Mouse (Mus musculus) Muller cell, postnatal 12 days (primary cell): ENCODE measurements around the gene Efcc1.

ENCODE experiments used
- DNase-seq: peaks from one replicate; pipeline ENCODE4 v3.0.0-alpha.2; 2015; ENCODE audit errors: inconsistent ontology term

Efcc1 gene

GRCm38 (mm10) chr6:87779174-87780165 is 48.8 kb downstream of the Efcc1 start:
- DNase-seq, result no peak

DNA sequence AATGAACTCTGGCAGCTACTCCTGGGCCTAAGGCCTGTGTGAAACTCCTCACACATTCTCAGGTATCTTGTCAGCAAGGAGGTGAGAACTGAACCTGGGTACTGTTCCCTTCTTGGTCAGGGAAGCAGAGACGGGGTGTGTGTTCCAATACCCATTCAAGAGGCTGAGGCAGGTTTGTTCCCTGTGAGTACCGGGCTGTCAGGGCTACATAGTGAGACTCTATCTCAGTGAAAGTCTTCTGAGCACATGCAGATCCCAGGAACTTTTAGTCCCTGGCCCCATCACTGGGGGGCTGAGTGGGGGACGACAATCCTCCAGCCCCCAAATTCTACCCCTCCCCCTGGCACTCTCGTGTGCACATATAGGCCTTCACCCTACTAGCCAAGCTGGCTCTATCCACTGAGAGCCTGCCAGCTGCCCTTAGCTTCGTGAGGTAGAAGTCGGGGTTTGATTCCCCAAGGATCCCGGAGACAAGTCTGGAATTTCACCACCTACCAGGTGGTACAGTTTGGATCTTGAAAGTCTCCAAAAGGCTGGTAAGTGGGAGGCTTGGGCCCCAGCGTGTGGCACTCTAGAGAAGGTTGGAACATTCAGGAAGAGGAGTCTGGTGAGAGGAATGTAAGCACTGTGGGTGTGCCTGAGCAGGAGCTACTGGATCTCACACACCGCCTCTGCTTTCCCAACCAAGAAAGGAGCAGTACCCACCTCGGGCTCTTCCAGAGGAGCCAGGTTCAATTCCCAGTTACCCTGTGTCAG is 50.1 kb downstream of the Efcc1 start:
- DNase-seq, result no peak

- DNase-seq, result no peak
These were observed 53.4 kb downstream of the Efcc1 start for GRCm38 (mm10) chr6:87784033-87784432.

GRCm38 (mm10) chr6:87786621-87787020 is 56.0 kb downstream of the Efcc1 start:
- no peak for DNase-seq

GRCm38 (mm10) chr6:87787108-87787890 is 56.6 kb downstream of the Efcc1 start:
- DNase-seq, result no peak

GRCm38 (mm10) chr6:87788266-87788895 is 57.7 kb downstream of the Efcc1 start:
- DNase-seq, result no peak

- peak; percentile 20 for DNase-seq
These were observed 58.4 kb downstream of the Efcc1 start for GRCm38 (mm10) chr6:87788896-87789587.

DNA sequence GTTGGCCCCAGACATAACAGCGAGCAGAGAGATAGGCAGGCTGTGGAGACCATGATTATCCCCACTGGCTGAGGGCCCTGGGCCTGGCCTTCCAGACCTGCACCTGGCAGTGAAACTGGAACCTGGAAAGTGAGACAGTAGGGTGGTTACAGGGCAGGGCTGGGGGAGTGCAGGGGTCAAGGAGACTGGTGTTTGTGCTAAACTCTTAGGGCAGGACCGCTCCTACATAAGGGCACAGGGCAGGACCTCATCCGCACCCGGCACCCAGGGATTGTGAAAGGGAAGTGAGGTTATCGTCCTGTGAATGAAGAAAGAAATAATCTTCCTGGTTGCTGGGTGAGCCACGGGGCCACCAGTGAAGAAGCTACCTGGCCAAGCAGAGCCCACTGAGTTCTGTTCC is 59.1 kb downstream of the Efcc1 start:
- DNase-seq, result no peak

- DNase-seq, result no peak
These were observed 60.3 kb downstream of the Efcc1 start for GRCm38 (mm10) chr6:87790779-87791480.

DNA sequence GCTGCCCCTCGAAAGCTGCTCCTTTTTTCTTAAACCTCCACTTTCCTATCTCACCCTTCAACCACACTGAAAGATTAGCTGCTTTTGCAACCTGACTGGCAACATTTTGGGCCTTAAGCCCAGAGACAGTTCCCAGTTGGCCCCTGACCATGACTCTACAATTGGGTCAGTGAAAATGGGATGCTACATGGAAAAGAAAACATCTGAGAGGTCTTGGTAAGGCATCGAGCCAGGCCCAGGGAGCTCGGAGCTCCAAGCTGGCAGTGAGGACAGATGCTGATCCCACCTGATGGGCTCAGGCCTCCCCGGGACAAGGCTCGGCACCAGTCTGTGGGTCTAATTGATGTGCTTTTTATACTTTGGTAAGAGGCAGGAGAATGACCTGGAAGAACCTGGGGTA is 61.2 kb downstream of the Efcc1 start:
- DNase-seq, result no peak

DNA sequence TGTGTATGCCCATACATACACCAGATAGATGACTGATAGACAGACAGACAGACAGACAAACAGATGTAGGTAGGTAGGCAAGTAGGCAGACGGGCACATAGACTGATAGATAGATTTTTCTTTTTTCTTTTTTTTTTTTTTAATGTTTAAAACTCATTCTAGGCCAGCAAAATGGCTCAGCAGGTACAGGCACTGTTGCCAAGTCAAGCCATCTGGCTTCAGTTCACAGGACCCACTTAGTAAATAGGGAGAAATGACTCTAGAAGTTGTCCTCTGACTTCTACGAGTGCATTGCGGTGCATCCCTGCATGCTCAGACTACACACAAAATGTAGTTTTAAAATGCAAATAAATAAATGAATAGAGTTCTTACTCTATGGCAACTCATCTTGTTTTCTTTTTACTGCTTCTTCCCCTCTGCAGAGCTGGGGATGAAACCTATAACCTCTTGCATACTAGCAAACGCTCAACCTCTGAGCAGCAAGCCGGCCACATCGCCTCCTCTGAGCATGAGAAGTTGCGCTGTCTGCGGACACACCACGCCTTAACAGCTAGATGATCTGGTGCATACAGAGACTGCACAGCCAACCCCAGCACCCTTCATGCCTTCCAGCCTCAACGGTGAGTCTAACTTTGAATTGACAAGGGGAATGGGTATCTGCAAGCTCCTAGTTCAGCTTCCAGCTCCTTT is 63.3 kb downstream of the Efcc1 start:
- DNase-seq, result no peak

GRCm38 (mm10) chr6:87795385-87796150 is 64.9 kb downstream of the Efcc1 start:
- DNase-seq, result no peak

DNA sequence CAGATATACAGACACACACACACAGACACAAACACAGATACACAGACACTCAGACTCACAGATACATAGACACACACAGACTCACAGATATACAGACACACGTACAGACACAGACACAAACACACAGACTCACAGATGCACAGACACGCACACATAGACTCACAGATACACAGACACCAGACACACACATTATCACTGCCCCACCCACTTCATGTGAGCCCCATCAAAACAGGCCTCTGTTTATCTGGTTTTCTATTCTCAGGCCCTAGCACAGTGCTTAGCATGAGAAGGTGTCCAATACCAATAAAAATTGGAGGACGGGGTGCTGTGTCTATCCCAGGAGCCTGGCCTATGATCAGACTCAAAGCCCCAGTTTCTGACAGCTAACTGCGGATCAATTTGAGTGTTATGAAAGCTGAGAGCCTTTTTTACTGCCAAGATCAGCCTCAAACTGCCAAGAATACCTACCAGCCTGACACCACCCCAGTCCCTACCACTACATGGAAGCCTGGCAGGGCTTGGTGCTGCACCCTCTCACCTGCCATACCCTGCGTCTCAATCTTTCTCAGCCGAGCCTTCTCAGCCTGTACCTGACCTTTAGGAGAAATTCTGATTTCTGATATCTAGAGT is 65.7 kb downstream of the Efcc1 start:
- DNase-seq, result no peak

- DNase-seq, result no peak
These were observed 66.7 kb downstream of the Efcc1 start for GRCm38 (mm10) chr6:87797321-87797720.

GRCm38 (mm10) chr6:87799576-87799975 is 68.9 kb downstream of the Efcc1 start:
- no peak for DNase-seq

DNA sequence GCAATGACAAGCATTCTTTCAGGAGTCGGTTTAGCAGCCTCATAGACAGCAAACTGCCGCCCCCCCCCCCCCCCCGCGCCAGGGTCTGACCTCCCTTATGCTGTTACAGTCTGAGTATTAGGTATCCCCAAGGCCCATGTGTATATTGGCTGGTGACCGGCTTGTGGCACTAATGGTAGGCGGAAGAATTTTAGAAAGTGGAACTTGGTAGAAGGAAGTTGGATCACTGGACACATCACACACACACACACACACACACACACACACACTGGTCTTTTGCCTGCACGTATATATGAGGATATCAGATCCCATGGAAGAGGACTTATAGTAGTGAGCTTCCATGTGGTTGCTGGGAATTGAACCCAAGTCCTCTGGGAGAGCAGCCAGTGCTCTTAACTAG is 71.8 kb downstream of the Efcc1 start:
- no peak for DNase-seq

DNA sequence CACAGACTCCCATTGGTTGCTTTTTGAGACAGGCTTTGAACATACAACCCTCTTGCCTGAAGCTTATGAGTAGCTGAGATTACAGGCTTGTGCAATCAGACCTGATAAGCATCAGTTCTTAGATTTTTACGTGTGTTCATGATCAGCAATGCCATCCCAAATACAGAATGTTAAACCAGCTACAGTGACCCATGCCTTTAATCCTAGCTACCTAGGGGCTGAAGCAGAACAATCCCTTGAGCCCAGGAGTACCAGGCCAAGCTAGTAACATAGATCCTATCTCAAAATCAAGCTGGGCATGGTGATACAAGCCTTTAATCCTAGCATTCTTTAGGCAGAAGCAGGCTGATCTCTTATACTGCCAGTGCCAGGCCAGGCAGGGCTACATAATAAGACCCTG is 73.4 kb downstream of the Efcc1 start:
- no peak for DNase-seq

- DNase-seq, result no peak
These were observed 74.2 kb downstream of the Efcc1 start for GRCm38 (mm10) chr6:87804886-87805285.
